Mouse (Mus musculus): ENCODE results near the gene Mettl17. TPM values are rescaled to one million over a fixed set of nuclear protein-coding genes. Genes with fewer than 3 reads are reported as not detected.

Gene Mettl17
- polyA plus RNA-seq, 1 experiment from 2014 or later: 75.2 TPM

- no peaks in the 10 kb centered on the region for H3K9me3 ChIP-seq
- no peak for ATAC-seq (ENCODE audit: low FRiP score, low read depth)
- H3K4me1 ChIP-seq (replicated peaks): no peaks in the 10 kb centered on the region
- no peak overlapping the region for H3K27ac ChIP-seq (replicated peaks)
- H3K36me3 ChIP-seq: no peaks in the 10 kb centered on the region
- H3K4me3 ChIP-seq: no peak overlapping the region
- no peak overlapping the region for H3K9ac ChIP-seq
- H3K4me2 ChIP-seq: no peak overlapping the region
- WGBS: 40% methylated on average over 8 of the region's 8 CpGs
- no peaks in the 10 kb centered on the region for H3K27me3 ChIP-seq
Observed at GRCm38 (mm10) chr14:51940944-51941560, 56.4 kb downstream of the Mettl17 start.

- 61% methylated on average over 9 of the region's 9 CpGs for WGBS
- H3K9ac ChIP-seq: no peak overlapping the region
- H3K4me1 ChIP-seq (replicated peaks): no peaks in the 10 kb centered on the region
- no peak for ATAC-seq (ENCODE audit: low FRiP score, low read depth)
- H3K27ac ChIP-seq (replicated peaks): no peak overlapping the region
- H3K4me3 ChIP-seq: no peak overlapping the region
- no peaks in the 10 kb centered on the region for H3K9me3 ChIP-seq
- no peak overlapping the region for H3K4me2 ChIP-seq
- no peaks in the 10 kb centered on the region for H3K27me3 ChIP-seq
- H3K36me3 ChIP-seq: no peaks in the 10 kb centered on the region
Observed at GRCm38 (mm10) chr14:51941577-51941976, 56.9 kb downstream of the Mettl17 start.

GRCm38 (mm10) chr14:51942236-51942635 is 57.6 kb downstream of the Mettl17 start:
- no peaks in the 10 kb centered on the region for H3K27me3 ChIP-seq
- H3K4me1 ChIP-seq (replicated peaks): no peaks in the 10 kb centered on the region
- no peak overlapping the region for H3K9ac ChIP-seq
- H3K36me3 ChIP-seq: no peaks in the 10 kb centered on the region
- H3K27ac ChIP-seq (replicated peaks): no peak overlapping the region
- no peak overlapping the region for H3K4me2 ChIP-seq
- H3K4me3 ChIP-seq: no peak overlapping the region
- WGBS: 66% methylated on average over 7 of the region's 7 CpGs
- H3K9me3 ChIP-seq: no peaks in the 10 kb centered on the region
- ATAC-seq (ENCODE audit: low FRiP score, low read depth): no peak

Small RNAs within 50 kb of the gene (microRNA-seq; reads per million reads assigned to microRNA genes)
- not detected for gene Gm27375

Other genes with a start within 250 kb of the Mettl17 start
- gene Gm4181, start 249.2 kb upstream of the Mettl17 start, polyA plus RNA-seq (2015; fragmentation: Nextera tagmentation; extraction: Ambion mirVana): not detected in 2 replicates
- gene Gm17079, start 189.4 kb upstream of the Mettl17 start, polyA plus RNA-seq (2015; fragmentation: Nextera tagmentation; extraction: Ambion mirVana): not detected in 2 replicates
- not detected in 2 replicates for gene Gm5800, start 167.7 kb upstream of the Mettl17 start, polyA plus RNA-seq (2015; fragmentation: Nextera tagmentation; extraction: Ambion mirVana)
- gene Ang4, start 111.3 kb upstream of the Mettl17 start, polyA plus RNA-seq (2015; fragmentation: Nextera tagmentation; extraction: Ambion mirVana): not detected in 2 replicates
- not detected in 2 replicates for gene AY358078, start 84.8 kb upstream of the Mettl17 start, polyA plus RNA-seq (2015; fragmentation: Nextera tagmentation; extraction: Ambion mirVana)
- not detected in 2 replicates for gene Ear6, start 31.1 kb upstream of the Mettl17 start, polyA plus RNA-seq (2015; fragmentation: Nextera tagmentation; extraction: Ambion mirVana)
- gene Slc39a2, start 8.0 kb downstream of the Mettl17 start, polyA plus RNA-seq (2015; fragmentation: Nextera tagmentation; extraction: Ambion mirVana): 2.0 and 2.1 TPM in 2 replicates
- 235 and 267 TPM in 2 replicates for gene Ndrg2, start 29.3 kb downstream of the Mettl17 start, polyA plus RNA-seq (2015; fragmentation: Nextera tagmentation; extraction: Ambion mirVana)
- gene Tppp2, start 33.6 kb downstream of the Mettl17 start, polyA plus RNA-seq (2015; fragmentation: Nextera tagmentation; extraction: Ambion mirVana): not detected in 2 replicates
- not detected in 2 replicates for gene Rnase13, start 37.9 kb downstream of the Mettl17 start, polyA plus RNA-seq (2015; fragmentation: Nextera tagmentation; extraction: Ambion mirVana)
- gene Arhgef40, start 99.9 kb downstream of the Mettl17 start, polyA plus RNA-seq (2015; fragmentation: Nextera tagmentation; extraction: Ambion mirVana): 85.2 and 87.6 TPM in 2 replicates
- 0.17 and 1.1 TPM in 2 replicates for gene Tmem253, start 130.8 kb downstream of the Mettl17 start, polyA plus RNA-seq (2015; fragmentation: Nextera tagmentation; extraction: Ambion mirVana)
- gene Zfp219, start 135.9 kb downstream of the Mettl17 start, polyA plus RNA-seq (2015; fragmentation: Nextera tagmentation; extraction: Ambion mirVana): 38.2 and 40.5 TPM in 2 replicates
- gene Olfr221, start 157.6 kb downstream of the Mettl17 start, polyA plus RNA-seq (2015; fragmentation: Nextera tagmentation; extraction: Ambion mirVana): 0.05 TPM in 1 of 2 replicates, not detected in the other
- 445 and 453 TPM in 2 replicates for gene Hnrnpc, start 219.2 kb downstream of the Mettl17 start, polyA plus RNA-seq (2015; fragmentation: Nextera tagmentation; extraction: Ambion mirVana)
- 47.9 and 52.4 TPM in 2 replicates for gene Rpgrip1, start 225.9 kb downstream of the Mettl17 start, polyA plus RNA-seq (2015; fragmentation: Nextera tagmentation; extraction: Ambion mirVana)

All from hindbrain, embryonic 15.5 days (tissue).